Mouse (Mus musculus) heart, adult 2 months (tissue): ENCODE results near the gene Prkab1. TPM values are rescaled to one million over a fixed set of nuclear protein-coding genes. Genes with fewer than 3 reads are reported as not detected.

ENCODE experiments used
- DNase-seq, 2 experiments: peaks; one replicate each; pipeline ENCODE4 v3.0.0; 2021
- H3K27ac ChIP-seq: fragments of 200-600 bp; 2 replicates; pipeline ENCODE4 v1.8.1; 2022
- H3K27me3 ChIP-seq: fragments of 200-500 bp; 2 replicates; pipeline ENCODE4 v1.6.1; 2012; ENCODE audit warnings: mild to moderate bottlenecking, low read length, inconsistent platforms, mixed read lengths; ENCODE audit not compliant: control insufficient read depth, insufficient read depth
- H3K36me3 ChIP-seq: fragments of 200-500 bp; 2 replicates; pipeline ENCODE4 v1.6.1; 2012; ENCODE audit warnings: low read length, inconsistent platforms; ENCODE audit not compliant: control insufficient read depth, insufficient read depth
- H3K4me1 ChIP-seq: fragments of 200-500 bp; 2 replicates; pipeline ENCODE4 v1.6.1; 2011; ENCODE audit warnings: low read length; ENCODE audit not compliant: control insufficient read depth, insufficient read depth
- H3K4me3 ChIP-seq: fragments of 200-600 bp; 2 replicates; pipeline ENCODE4 v1.8.1; 2022
- H3K79me2 ChIP-seq: fragments of 200-500 bp; replicated peaks from 2 replicates; pipeline ENCODE4 v1.6.1; 2012; ENCODE audit warnings: mild to moderate bottlenecking, inconsistent platforms, low read length, moderate library complexity, mixed read lengths; ENCODE audit not compliant: control insufficient read depth, insufficient read depth
- H3K9ac ChIP-seq: fragments of 200-500 bp; 2 replicates; pipeline ENCODE4 v1.6.1; 2012; ENCODE audit warnings: low read depth, mild to moderate bottlenecking, control low read depth, inconsistent platforms, low read length, mixed read lengths
- CTCF ChIP-seq: fragments of 200-600 bp; IDR thresholded peaks from 2 replicates; pipeline ENCODE4 v1.8.1; 2022; ENCODE audit warnings: antibody characterized with exemption, mild to moderate bottlenecking, moderate library complexity
- EP300 ChIP-seq: fragments of 200-500 bp; IDR thresholded peaks from 2 replicates; pipeline ENCODE4 v1.6.1; 2011; ENCODE audit warnings: low read depth, low read length, control low read depth; ENCODE audit not compliant: insufficient read depth
- POLR2A ChIP-seq: fragments of 200-500 bp; IDR thresholded peaks from 2 replicates; pipeline ENCODE4 v1.6.1; 2011; ENCODE audit warnings: mild to moderate bottlenecking, low read depth, low read length, control low read depth; ENCODE audit not compliant: insufficient read depth
- WGBS: fragments of 180-500 bp; shearing (Covaris S2); methylation state at CpG from one replicate; pipeline ENCODE4 v1.1.7; 2018; 5-methylcytosine and 5-hydroxymethylcytosine counted together
- intact Hi-C: fragments of 180-260 bp; cut with DNase I; formaldehyde crosslinking; loops from one replicate; pipeline ENCODE4 v1.15.1; 2025
- polyA plus RNA-seq: library from polyadenylated mRNA; depleted of rRNA; stranded (reverse); fragments of >200 nt; gene quantifications from 2 replicates; pipeline ENCODE4 v1.2.3, GENCODE M21; 2012
- total RNA-seq, 2 experiments: library from RNA; stranded (reverse); gene quantifications; 2 replicates each; pipeline ENCODE4 v1.2.3; 2021

Prkab1 gene
- total and polyA plus RNA-seq, 3 experiments, result 50.6 to 64.8 (median 55.5) TPM

- Histone ChIP-seq H3K36me3 (peaks cover 10% of the 10 kb centered on the region), H3K27ac (peak overlapping the region; percentile 94), H3K4me3 (peak overlapping the region; percentile 82), H3K27me3 (no peaks in the 10 kb centered on the region), H3K4me1 (peaks cover 15% of the 10 kb centered on the region), H3K79me2 (no peaks in the 10 kb centered on the region), H3K9ac (peak overlapping the region; percentile 75)
- TF ChIP-seq POLR2A (no peak), EP300 (no peak), CTCF (no peak)
- intact Hi-C loops, result loop anchor here (10.0 kb wide), 1 partner anchor 368 kb away; no protein-coding TSS in a partner anchor
- WGBS, result 12% methylated on average over 8 of the region's 8 CpGs
- peak in 1 of 2 experiments; percentile 17 for DNase-seq
Observed at GRCm38 (mm10) chr5:116023251-116023661, 1.1 kb downstream of the Prkab1 start.

GRCm38 (mm10) chr5:116022658-116023200, 1.6 kb downstream of the Prkab1 start:
- WGBS, result 62% methylated on average over 7 of the region's 7 CpGs

GRCm38 (mm10) chr5:116022131-116022530, 2.2 kb downstream of the Prkab1 start:
- Histone ChIP-seq H3K4me3 (peak overlapping the region; percentile 20), H3K9ac (no peak overlapping the region), H3K36me3 (peaks cover 10% of the 10 kb centered on the region), H3K79me2 (no peaks in the 10 kb centered on the region), H3K27me3 (no peaks in the 10 kb centered on the region), H3K4me1 (peaks cover 15% of the 10 kb centered on the region), H3K27ac (peak overlapping the region; percentile 94)
- 78% methylated on average over 12 of the region's 12 CpGs for WGBS
- intact Hi-C loops, result loop anchor here (10.0 kb wide), 1 partner anchor 367 kb away; no protein-coding TSS in a partner anchor
- TF ChIP-seq EP300 (no peak), CTCF (no peak), POLR2A (no peak)
- DNase-seq, result no peak

More at GRCm38 (mm10) chr5:116022658-116023200, 1.6 kb downstream of the Prkab1 start:
- DNase-seq, result no peak
- peaks cover 15% of the 10 kb centered on the region for H3K4me1 ChIP-seq
- peak overlapping the region; percentile 82 for H3K4me3 ChIP-seq
- H3K36me3 ChIP-seq, result peaks cover 10% of the 10 kb centered on the region
- H3K79me2 ChIP-seq, result no peaks in the 10 kb centered on the region
- intact Hi-C loops, result loop anchor here (10.0 kb wide), 1 partner anchor 368 kb away; no protein-coding TSS in a partner anchor
- TF ChIP-seq POLR2A (no peak), CTCF (no peak), EP300 (no peak)
- H3K27me3 ChIP-seq, result no peaks in the 10 kb centered on the region
- H3K27ac ChIP-seq, result peak overlapping the region; percentile 94
- no peak overlapping the region for H3K9ac ChIP-seq

- peak in 1 of 2 experiments; percentile 47 for DNase-seq
- H3K4me3 ChIP-seq, result no peak overlapping the region
- TF ChIP-seq EP300, result peak; percentile 53; the same call in 1 of the 2 replicates
- TF ChIP-seq POLR2A, result no peak
- H3K9ac ChIP-seq, result no peak overlapping the region
- 51% methylated on average over 14 of the region's 14 CpGs for WGBS
- no peaks in the 10 kb centered on the region for H3K27me3 ChIP-seq
- H3K36me3 ChIP-seq, result peaks cover 10% of the 10 kb centered on the region
- no peaks in the 10 kb centered on the region for H3K79me2 ChIP-seq
- H3K4me1 ChIP-seq, result peaks cover 15% of the 10 kb centered on the region
- intact Hi-C loops, result loop anchor here (10.0 kb wide), 1 partner anchor 367 kb away; no protein-coding TSS in a partner anchor
- peak overlapping the region; percentile 94 for H3K27ac ChIP-seq
Observed at GRCm38 (mm10) chr5:116021552-116021951, 2.8 kb downstream of the Prkab1 start.

- peak overlapping the region; percentile 78 for H3K27ac ChIP-seq
- intact Hi-C loops, result no loop called here
- H3K4me3 ChIP-seq, result no peak overlapping the region
- H3K36me3 ChIP-seq, result peaks cover 10% of the 10 kb centered on the region
- H3K79me2 ChIP-seq, result no peaks in the 10 kb centered on the region
- TF ChIP-seq CTCF, result no peak
- no peak for TF ChIP-seq POLR2A
- peak; percentile 99 for TF ChIP-seq EP300
- H3K27me3 ChIP-seq, result no peaks in the 10 kb centered on the region
- H3K4me1 ChIP-seq, result peaks cover 15% of the 10 kb centered on the region
- 21% methylated on average over 11 of the region's 11 CpGs for WGBS
- H3K9ac ChIP-seq, result no peak overlapping the region
- DNase-seq, result peak; percentile 62 to 84
Observed at GRCm38 (mm10) chr5:116019371-116019770, 4.9 kb downstream of the Prkab1 start.

- Histone ChIP-seq H3K4me3 (no peak overlapping the region), H3K9ac (no peak overlapping the region), H3K79me2 (no peaks in the 10 kb centered on the region), H3K4me1 (peaks cover 15% of the 10 kb centered on the region), H3K27ac (peak overlapping the region; percentile 78), H3K27me3 (no peaks in the 10 kb centered on the region), H3K36me3 (peaks cover 10% of the 10 kb centered on the region)
- WGBS, result 35% methylated on average over 6 of the region's 6 CpGs
- no peak for DNase-seq
- intact Hi-C loops, result no loop called here
- TF ChIP-seq EP300 (no peak), CTCF (peak; percentile 55), POLR2A (no peak)
Observed at GRCm38 (mm10) chr5:116018784-116019183, 5.5 kb downstream of the Prkab1 start.
